Mouse (Mus musculus): ENCODE results near the gene Ssrp1. TPM values are rescaled to one million over a fixed set of nuclear protein-coding genes. Genes with fewer than 3 reads are reported as not detected.

Gene Ssrp1
- 92.4 and 110 TPM in 2 replicates for polyA plus RNA-seq (2012; rRNA removed)

- Histone ChIP-seq H3K27ac (ENCODE audit: insufficient read depth, low read length) (peak within 1 kb of the TSS; percentile 34), H3K4me1 (ENCODE audit: control insufficient read depth, insufficient read depth, low read length) (peaks cover 7% of the 10 kb centered on the region; the same call in 1 of the 2 replicates), H3K4me3 (ENCODE audit: insufficient read depth, low read length) (peak within 1 kb of the TSS; percentile 95)
- TF ChIP-seq POLR2A (IDR thresholded peaks at IDR 0.05; ENCODE audit: extremely low read depth, insufficient read depth, low read length) = peak; percentile 74
- no peak for TF ChIP-seq CTCF (IDR thresholded peaks at IDR 0.05; ENCODE audit: extremely low read depth, insufficient read depth, low read length)
Observed at GRCm38 (mm10) chr2:85037047-85038026, at the start of gene Ssrp1, which contains the start of gene P2rx3. Gene Ssrp1 (plus strand): TSS chr2:85037234. Gene P2rx3 (minus strand): TSS chr2:85037462.

DNA sequence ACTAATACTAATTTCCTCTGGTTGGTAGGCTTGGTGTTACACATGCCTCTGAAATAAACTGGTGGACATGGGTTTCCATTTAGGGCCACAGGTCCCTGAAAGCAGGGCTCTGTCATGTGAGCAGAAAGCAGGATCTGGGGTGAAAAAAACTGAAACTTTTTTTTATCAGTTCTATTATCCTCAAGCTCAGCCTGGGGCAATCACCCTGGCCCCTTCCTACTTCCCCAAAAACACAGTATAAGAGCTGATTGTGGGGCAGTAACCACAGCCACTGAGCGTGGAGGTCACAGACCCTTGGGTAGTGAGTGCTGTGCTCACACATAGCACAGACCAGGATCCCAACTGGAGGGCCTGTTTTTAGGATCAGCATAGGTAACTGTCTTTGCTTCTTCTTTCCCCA lies 49.1 kb upstream of the Ssrp1 start, which contains the start of gene Prg3:
Prg3 (plus strand) TSS at position 286 of the 400 bp plus-strand sequence.
- no peak within 1 kb of the TSS for H3K4me3 ChIP-seq (ENCODE audit: insufficient read depth, low read length)
- no peak within 1 kb of the TSS for H3K27ac ChIP-seq (ENCODE audit: insufficient read depth, low read length)
- H3K4me1 ChIP-seq (ENCODE audit: control insufficient read depth, insufficient read depth, low read length) = no peaks in the 10 kb centered on the region
- TF ChIP-seq POLR2A (IDR thresholded peaks at IDR 0.05; ENCODE audit: extremely low read depth, insufficient read depth, low read length) = no peak
- no peak for TF ChIP-seq CTCF (IDR thresholded peaks at IDR 0.05; ENCODE audit: extremely low read depth, insufficient read depth, low read length)

DNA sequence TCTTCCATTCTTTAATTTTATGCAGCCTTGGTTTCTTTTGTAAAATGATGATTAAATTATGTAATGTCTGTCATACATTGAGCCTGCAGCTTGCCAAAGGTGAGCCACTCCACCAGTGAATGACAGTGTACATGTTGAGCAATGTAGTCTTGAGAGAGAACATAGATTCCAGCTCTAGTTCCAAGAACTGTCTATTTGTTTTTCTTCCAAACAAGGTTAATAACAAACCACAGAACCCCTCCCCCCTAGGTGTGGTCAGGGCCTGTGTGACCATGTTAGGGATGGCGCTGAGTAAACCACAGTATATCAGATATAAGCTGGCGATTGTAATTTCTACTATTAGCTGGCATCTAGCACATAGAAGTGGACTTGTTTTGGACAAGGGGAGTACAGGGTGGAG lies 40.7 kb upstream of the Ssrp1 start:
- TF ChIP-seq POLR2A (IDR thresholded peaks at IDR 0.05; ENCODE audit: extremely low read depth, insufficient read depth, low read length) = no peak
- TF ChIP-seq CTCF (IDR thresholded peaks at IDR 0.05; ENCODE audit: extremely low read depth, insufficient read depth, low read length) = no peak
- Histone ChIP-seq H3K27ac (ENCODE audit: insufficient read depth, low read length) (no peak overlapping the region), H3K4me3 (ENCODE audit: insufficient read depth, low read length) (no peak overlapping the region), H3K4me1 (ENCODE audit: control insufficient read depth, insufficient read depth, low read length) (no peaks in the 10 kb centered on the region)

DNA sequence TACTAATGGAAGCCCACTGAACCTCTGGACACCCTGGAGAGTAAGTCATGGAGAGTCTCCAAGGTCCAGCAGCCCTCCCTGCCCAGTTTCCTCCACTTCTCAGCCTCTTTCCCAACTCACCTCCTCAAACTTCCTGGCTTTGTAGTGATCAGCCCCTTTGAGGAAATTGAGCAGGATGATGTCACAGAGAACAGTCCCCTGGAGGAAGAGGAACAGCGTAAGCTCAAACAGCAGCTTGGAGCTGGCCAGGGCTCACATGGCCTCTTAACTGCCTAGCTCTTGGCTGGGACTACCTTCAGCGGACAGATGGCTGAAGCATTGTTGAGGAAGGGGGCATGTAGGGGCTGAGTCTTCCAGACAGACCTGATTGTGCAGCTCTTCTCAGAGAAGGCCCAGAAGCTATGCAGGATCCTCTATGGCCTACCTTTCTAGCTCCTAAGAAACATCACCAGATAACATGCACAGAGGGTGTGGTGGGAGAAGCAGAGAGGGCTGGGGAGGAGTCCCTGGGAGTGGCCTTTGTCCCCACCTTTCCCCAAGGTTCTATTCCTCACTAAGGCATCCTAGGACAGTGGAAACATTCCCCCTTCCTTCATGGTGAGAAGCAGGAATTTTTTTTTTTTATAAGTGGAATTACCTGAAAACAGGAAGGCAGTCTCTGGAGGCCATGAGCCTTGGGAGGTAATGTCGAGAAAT lies 37.4 kb upstream of the Ssrp1 start:
- H3K4me1 ChIP-seq (ENCODE audit: control insufficient read depth, insufficient read depth, low read length) = 0 out of 2 replicates have a peak, but pooled peaks cover 1% of the 10 kb centered on the region
- no peak overlapping the region for H3K4me3 ChIP-seq (ENCODE audit: insufficient read depth, low read length)
- H3K27ac ChIP-seq (ENCODE audit: insufficient read depth, low read length) = no peak overlapping the region
- no peak for TF ChIP-seq CTCF (IDR thresholded peaks at IDR 0.05; ENCODE audit: extremely low read depth, insufficient read depth, low read length)
- no peak for TF ChIP-seq POLR2A (IDR thresholded peaks at IDR 0.05; ENCODE audit: extremely low read depth, insufficient read depth, low read length)

- Histone ChIP-seq H3K4me3 (ENCODE audit: insufficient read depth, low read length) (no peak overlapping the region), H3K4me1 (ENCODE audit: control insufficient read depth, insufficient read depth, low read length) (0 out of 2 replicates have a peak, but pooled peaks cover 1% of the 10 kb centered on the region), H3K27ac (ENCODE audit: insufficient read depth, low read length) (no peak overlapping the region)
- no peak for TF ChIP-seq POLR2A (IDR thresholded peaks at IDR 0.05; ENCODE audit: extremely low read depth, insufficient read depth, low read length)
- TF ChIP-seq CTCF (IDR thresholded peaks at IDR 0.05; ENCODE audit: extremely low read depth, insufficient read depth, low read length) = no peak
Observed at GRCm38 (mm10) chr2:85001497-85001896, 35.5 kb upstream of the Ssrp1 start.

GRCm38 (mm10) chr2:85002575-85002974 lies 34.5 kb upstream of the Ssrp1 start:
- H3K4me1 ChIP-seq (ENCODE audit: control insufficient read depth, insufficient read depth, low read length) = 0 out of 2 replicates have a peak, but pooled peaks cover 1% of the 10 kb centered on the region
- no peak overlapping the region for H3K27ac ChIP-seq (ENCODE audit: insufficient read depth, low read length)
- no peak overlapping the region for H3K4me3 ChIP-seq (ENCODE audit: insufficient read depth, low read length)
- no peak for TF ChIP-seq POLR2A (IDR thresholded peaks at IDR 0.05; ENCODE audit: extremely low read depth, insufficient read depth, low read length)
- no peak for TF ChIP-seq CTCF (IDR thresholded peaks at IDR 0.05; ENCODE audit: extremely low read depth, insufficient read depth, low read length)

GRCm38 (mm10) chr2:85004341-85004740 lies 32.7 kb upstream of the Ssrp1 start:
- 0 out of 2 replicates have a peak overlapping the region, but pooled peaks have one; percentile 6 for H3K27ac ChIP-seq (ENCODE audit: insufficient read depth, low read length)
- TF ChIP-seq POLR2A (IDR thresholded peaks at IDR 0.05; ENCODE audit: extremely low read depth, insufficient read depth, low read length) = no peak
- TF ChIP-seq CTCF (IDR thresholded peaks at IDR 0.05; ENCODE audit: extremely low read depth, insufficient read depth, low read length) = no peak

GRCm38 (mm10) chr2:85006600-85006999 lies 30.4 kb upstream of the Ssrp1 start:
- TF ChIP-seq POLR2A (IDR thresholded peaks at IDR 0.05; ENCODE audit: extremely low read depth, insufficient read depth, low read length) = no peak
- 0 out of 2 replicates have a peak, but pooled peaks cover 1% of the 10 kb centered on the region for H3K4me1 ChIP-seq (ENCODE audit: control insufficient read depth, insufficient read depth, low read length)
- H3K27ac ChIP-seq (ENCODE audit: insufficient read depth, low read length) = no peak overlapping the region
- no peak overlapping the region for H3K4me3 ChIP-seq (ENCODE audit: insufficient read depth, low read length)

More at GRCm38 (mm10) chr2:85004341-85004740, 32.7 kb upstream of the Ssrp1 start:
- H3K4me3 ChIP-seq (ENCODE audit: insufficient read depth, low read length) = no peak overlapping the region
- 0 out of 2 replicates have a peak, but pooled peaks cover 1% of the 10 kb centered on the region for H3K4me1 ChIP-seq (ENCODE audit: control insufficient read depth, insufficient read depth, low read length)

- Histone ChIP-seq H3K4me1 (ENCODE audit: control insufficient read depth, insufficient read depth, low read length) (peaks cover 1% of the 10 kb centered on the region; the same call in 1 of the 2 replicates), H3K27ac (ENCODE audit: insufficient read depth, low read length) (no peak overlapping the region), H3K4me3 (ENCODE audit: insufficient read depth, low read length) (no peak overlapping the region)
- TF ChIP-seq POLR2A (IDR thresholded peaks at IDR 0.05; ENCODE audit: extremely low read depth, insufficient read depth, low read length) = no peak
- TF ChIP-seq CTCF (IDR thresholded peaks at IDR 0.05; ENCODE audit: extremely low read depth, insufficient read depth, low read length) = peak; percentile 35; the same call in 1 of the 2 replicates
Observed at GRCm38 (mm10) chr2:85007729-85008128, 29.3 kb upstream of the Ssrp1 start.
